ENCODE assay signal across 21 mouse cellular contexts in the genomic region with DNA sequence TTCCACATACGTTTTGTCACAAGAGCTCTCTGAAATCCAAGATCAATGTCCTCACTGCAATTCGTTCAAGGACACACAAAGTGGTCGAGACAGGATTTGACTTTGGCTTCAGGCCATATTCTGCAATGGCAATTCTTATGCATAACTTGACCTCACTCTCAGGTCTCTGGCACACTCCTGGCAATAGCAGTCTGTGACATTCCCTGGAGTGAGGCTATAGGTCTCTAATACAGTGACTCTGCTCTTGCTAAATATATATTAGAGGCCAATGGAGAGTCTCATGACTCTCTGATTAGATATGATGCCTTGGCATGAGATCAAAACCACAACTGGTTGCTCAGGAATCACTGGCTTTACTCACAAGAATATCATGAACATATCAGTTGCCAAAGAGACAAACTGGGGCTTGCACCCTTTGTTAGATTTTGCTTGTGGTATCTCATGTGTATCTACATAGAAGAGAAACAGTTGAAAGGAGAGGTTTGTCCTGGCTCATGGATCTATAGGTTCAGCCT.
A peak's percentile ranks its signal among the peaks of the same experiment; 100 is the strongest.
DNase-seq lines count a peak whose midpoint lies in the region; ATAC-seq and TF ChIP-seq lines count a peak whose summit lies in the region.
"Had no signal": no experiment of that assay in that cellular context is flagged by ENCODE, and none has a peak within 500 bp of the region (broad histone marks: within the 10 kb centered on the region; RNA-seq: fewer than 3 reads in every experiment).

No protein-coding gene starts in this region.

- WGBS in embryonic facial prominence, embryonic 14.5 days = 50% methylated on average over 3 of the region's 3 CpGs
- WGBS in embryonic facial prominence, embryonic 10.5 days = 77% methylated on average over 3 of the region's 3 CpGs
- WGBS in heart, postnatal 0 days = 14% methylated on average over 3 of the region's 3 CpGs
- 27% methylated on average over 3 of the region's 3 CpGs for WGBS in intestine, postnatal 0 days
- 74% methylated on average over 3 of the region's 3 CpGs for WGBS in forebrain, embryonic 12.5 days
- WGBS in hindbrain, embryonic 12.5 days = 71% methylated on average over 3 of the region's 3 CpGs

- H3K36me3 ChIP-seq in embryonic facial prominence, embryonic 14.5 days (ENCODE audit: control insufficient read depth, insufficient read depth, low read length) = no peaks in the 10 kb centered on the region
- no peaks in the 10 kb centered on the region for H3K36me3 ChIP-seq in embryonic facial prominence, embryonic 10.5 days (replicated peaks)
- no peaks in the 10 kb centered on the region for H3K36me3 ChIP-seq in heart, postnatal 0 days (replicated peaks; ENCODE audit: control insufficient read depth, insufficient read depth, low read length)
- H3K36me3 ChIP-seq in intestine, postnatal 0 days (ENCODE audit: control insufficient read depth, insufficient read depth) = no peaks in the 10 kb centered on the region
- no peaks in the 10 kb centered on the region for H3K36me3 ChIP-seq in forebrain, embryonic 12.5 days (replicated peaks)
- no peaks in the 10 kb centered on the region for H3K36me3 ChIP-seq in hindbrain, embryonic 12.5 days
- H3K36me3 ChIP-seq: heart, embryonic 10.5 days; limb, embryonic 10.5 days had no signal

- H3K9me3 ChIP-seq in embryonic facial prominence, embryonic 14.5 days (ENCODE audit: control insufficient read depth, low read length) = no peaks in the 10 kb centered on the region
- H3K9me3 ChIP-seq in embryonic facial prominence, embryonic 10.5 days = no peaks in the 10 kb centered on the region
- no peaks in the 10 kb centered on the region for H3K9me3 ChIP-seq in heart, postnatal 0 days (replicated peaks; ENCODE audit: control insufficient read depth, low read length)
- H3K9me3 ChIP-seq in intestine, postnatal 0 days (ENCODE audit: control insufficient read depth) = no peaks in the 10 kb centered on the region
- no peaks in the 10 kb centered on the region for H3K9me3 ChIP-seq in forebrain, embryonic 12.5 days
- no peaks in the 10 kb centered on the region for H3K9me3 ChIP-seq in hindbrain, embryonic 12.5 days (replicated peaks)
- H3K9me3 ChIP-seq: heart, embryonic 10.5 days; limb, embryonic 10.5 days had no signal

- intact Hi-C loops in heart, postnatal 36 days (cut with DNase I) = no loop called here

- H3K27me3 ChIP-seq in embryonic facial prominence, embryonic 14.5 days (replicated peaks; ENCODE audit: control insufficient read depth, insufficient read depth, low read length) = no peaks in the 10 kb centered on the region
- H3K27me3 ChIP-seq in embryonic facial prominence, embryonic 10.5 days (replicated peaks; ENCODE audit: low read depth, poor library complexity, severe bottlenecking) = no peaks in the 10 kb centered on the region
- H3K27me3 ChIP-seq in heart, postnatal 0 days (ENCODE audit: control insufficient read depth, insufficient read depth, low read length) = no peaks in the 10 kb centered on the region
- H3K27me3 ChIP-seq in intestine, postnatal 0 days (replicated peaks; ENCODE audit: control insufficient read depth, insufficient read depth, low read length) = no peaks in the 10 kb centered on the region
- H3K27me3 ChIP-seq in forebrain, embryonic 12.5 days = no peaks in the 10 kb centered on the region
- H3K27me3 ChIP-seq in hindbrain, embryonic 12.5 days = no peaks in the 10 kb centered on the region
- H3K27me3 ChIP-seq: CH12.LX had no signal

- TF ChIP-seq CTCF in heart, postnatal 0 days (IDR thresholded peaks at IDR 0.05; ENCODE audit: low read depth) = no peak
- no peak for TF ChIP-seq CTCF in intestine, postnatal 0 days (IDR thresholded peaks at IDR 0.05; ENCODE audit: low read depth)

- no peak overlapping the region for H3K4me2 ChIP-seq in embryonic facial prominence, embryonic 14.5 days (ENCODE audit: low read depth, low read length)
- H3K4me2 ChIP-seq in heart, postnatal 0 days (ENCODE audit: low read depth, low read length) = no peak overlapping the region
- no peak overlapping the region for H3K4me2 ChIP-seq in intestine, postnatal 0 days (replicated peaks; ENCODE audit: low read depth)
- no peak overlapping the region for H3K4me2 ChIP-seq in forebrain, embryonic 12.5 days
- H3K4me2 ChIP-seq in hindbrain, embryonic 12.5 days (replicated peaks) = no peak overlapping the region

- peak; percentile 49 for DNase-seq in embryonic facial prominence, embryonic 14.5 days (ENCODE audit: low spot score)
- DNase-seq in embryonic facial prominence, embryonic 10.5 days (ENCODE audit: low spot score) = no peak
- peak; percentile 55 for DNase-seq in heart, postnatal 0 days (ENCODE audit: low spot score)
- DNase-seq in heart, postnatal 36 days = no peak
- peak; percentile 25 for DNase-seq in ZHBTc4 (ENCODE audit: low read depth, low spot score)
- DNase-seq: cerebellum, adult 2 months; cerebellum, postnatal 36 days; gastrocnemius, postnatal 14 days; kidney, adult 8-10 months; kidney, postnatal 25 days; liver, postnatal 0 days; lung, postnatal 14 days had no signal

- no peak overlapping the region for H3K4me3 ChIP-seq in embryonic facial prominence, embryonic 14.5 days (ENCODE audit: low read depth, low read length)
- no peak overlapping the region for H3K4me3 ChIP-seq in embryonic facial prominence, embryonic 10.5 days
- no peak overlapping the region for H3K4me3 ChIP-seq in heart, postnatal 0 days (ENCODE audit: low read depth, low read length)
- H3K4me3 ChIP-seq in intestine, postnatal 0 days (ENCODE audit: low read depth, low read length) = no peak overlapping the region
- H3K4me3 ChIP-seq in forebrain, embryonic 12.5 days (replicated peaks) = no peak overlapping the region
- H3K4me3 ChIP-seq in hindbrain, embryonic 12.5 days = no peak overlapping the region
- H3K4me3 ChIP-seq: erythroblast, embryonic 14.5 days; heart, embryonic 10.5 days; limb, embryonic 10.5 days had no signal

- no peak overlapping the region for H3K9ac ChIP-seq in embryonic facial prominence, embryonic 14.5 days (ENCODE audit: low read depth, low read length)
- no peak overlapping the region for H3K9ac ChIP-seq in heart, postnatal 0 days (replicated peaks; ENCODE audit: low read depth, low read length)
- H3K9ac ChIP-seq in intestine, postnatal 0 days (ENCODE audit: low read depth, low read length) = no peak overlapping the region
- H3K9ac ChIP-seq in forebrain, embryonic 12.5 days = no peak overlapping the region
- H3K9ac ChIP-seq in hindbrain, embryonic 12.5 days = no peak overlapping the region
- H3K9ac ChIP-seq: liver, postnatal 0 days had no signal

- no peak for ATAC-seq in embryonic facial prominence, embryonic 14.5 days (ENCODE audit: low read depth)
- ATAC-seq in heart, postnatal 0 days (ENCODE audit: insufficient read depth, low read depth) = no peak; the same call in 1 of the 2 replicates
- peak; percentile 76 for ATAC-seq in intestine, postnatal 0 days
- ATAC-seq in forebrain, embryonic 12.5 days (ENCODE audit: low FRiP score) = no peak
- no peak for ATAC-seq in hindbrain, embryonic 12.5 days (ENCODE audit: low FRiP score)
- ATAC-seq: forebrain, embryonic 14.5 days; hindbrain, embryonic 16.5 days; liver, postnatal 0 days had no signal

- TF ChIP-seq EP300 in heart, postnatal 0 days (IDR thresholded peaks at IDR 0.05; ENCODE audit: low read depth) = no peak

- H3K27ac ChIP-seq in embryonic facial prominence, embryonic 14.5 days (replicated peaks; ENCODE audit: low read depth, low read length) = no peak overlapping the region; the same call in 1 of the 2 replicates
- no peak overlapping the region for H3K27ac ChIP-seq in embryonic facial prominence, embryonic 10.5 days (replicated peaks)
- H3K27ac ChIP-seq in heart, postnatal 0 days (ENCODE audit: low read depth) = 0 out of 2 replicates have a peak overlapping the region, but pooled peaks have one; percentile 19
- H3K27ac ChIP-seq in intestine, postnatal 0 days (ENCODE audit: low read depth, low read length) = no peak overlapping the region
- no peak overlapping the region for H3K27ac ChIP-seq in forebrain, embryonic 12.5 days
- no peak overlapping the region for H3K27ac ChIP-seq in hindbrain, embryonic 12.5 days
- H3K27ac ChIP-seq: heart, embryonic 10.5 days; limb, embryonic 10.5 days had no signal

- H3K4me1 ChIP-seq in embryonic facial prominence, embryonic 14.5 days (ENCODE audit: control insufficient read depth, insufficient read depth, low read length) = no peaks in the 10 kb centered on the region; the same call in 1 of the 2 replicates
- peaks cover 8% of the 10 kb centered on the region for H3K4me1 ChIP-seq in embryonic facial prominence, embryonic 10.5 days
- H3K4me1 ChIP-seq in heart, postnatal 0 days (ENCODE audit: control insufficient read depth, insufficient read depth) = peaks cover 17% of the 10 kb centered on the region
- H3K4me1 ChIP-seq in intestine, postnatal 0 days (replicated peaks; ENCODE audit: control insufficient read depth, insufficient read depth, low read length) = no peaks in the 10 kb centered on the region
- no peaks in the 10 kb centered on the region; the same call in 1 of the 2 replicates for H3K4me1 ChIP-seq in forebrain, embryonic 12.5 days
- peaks cover 4% of the 10 kb centered on the region; the same call in 1 of the 2 replicates for H3K4me1 ChIP-seq in hindbrain, embryonic 12.5 days

Comparison
In these comparisons a context has a peak if more than half of its experiments do, and no peak if none do; other contexts are left out.
1. DNase-seq: peak in embryonic facial prominence, embryonic 14.5 days (single experiment), heart, postnatal 0 days (single experiment) and ZHBTc4 (single experiment); none in embryonic facial prominence, embryonic 10.5 days (single experiment) and heart, postnatal 36 days (0 of 2).